In the genomic region with DNA sequence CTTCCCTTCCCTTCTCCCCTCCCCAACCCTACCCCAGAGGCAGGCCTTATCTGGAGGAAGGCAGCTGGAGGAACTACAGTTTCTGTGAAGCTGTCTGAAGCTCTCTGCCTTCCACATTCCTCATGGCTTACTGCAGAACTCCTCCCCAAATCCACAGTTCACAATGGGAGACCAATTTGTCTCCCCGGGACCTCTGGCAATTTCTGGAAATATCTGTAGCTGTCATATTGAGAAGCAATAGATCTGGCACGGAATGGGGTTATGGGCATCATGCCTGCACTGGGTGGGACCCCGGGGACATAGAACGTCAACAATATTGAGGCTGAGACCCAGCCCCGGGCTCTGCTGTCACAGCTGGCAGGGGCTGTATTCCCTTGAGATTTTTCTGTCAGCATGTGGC, we compare ENCODE assay signal across 9 mouse cellular contexts. TPM values are rescaled to one million over a fixed set of nuclear protein-coding genes. Genes with fewer than 3 reads are reported as not detected.
A peak's percentile ranks its signal among the peaks of the same experiment; 100 is the strongest.
DNase-seq lines count a peak whose midpoint lies in the region; ATAC-seq and TF ChIP-seq lines count a peak whose summit lies in the region.
"Had no signal": no experiment of that assay in that cellular context is flagged by ENCODE, and none has a peak within 500 bp of the region (broad histone marks: within the 10 kb centered on the region; RNA-seq: fewer than 3 reads in every experiment).

No protein-coding gene starts in this region.

- no peak overlapping the region for H3K9ac ChIP-seq in kidney, postnatal 0 days (ENCODE audit: low read depth, low read length)
- no peak overlapping the region for H3K9ac ChIP-seq in heart, embryonic 14.5 days (ENCODE audit: low read length)

- TF ChIP-seq CTCF in kidney, postnatal 0 days (IDR thresholded peaks at IDR 0.05; ENCODE audit: low read depth): no peak
- no peak for TF ChIP-seq CTCF in left cerebral cortex, adult 2 months (IDR thresholded peaks at IDR 0.05)

- H3K4me1 ChIP-seq in kidney, postnatal 0 days (replicated peaks; ENCODE audit: insufficient read depth, low read length): peaks cover 6% of the 10 kb centered on the region; the same call in 1 of the 2 replicates
- H3K4me1 ChIP-seq in embryonic facial prominence, embryonic 10.5 days: peaks cover 21% of the 10 kb centered on the region
- H3K4me1 ChIP-seq in heart, embryonic 14.5 days (ENCODE audit: control insufficient read depth in 2 of 2, insufficient read depth in 2 of 2, low read length in 2 of 2): peaks cover 11 to 14% of the 10 kb centered on the region in 2 experiments

- H3K27me3 ChIP-seq in kidney, postnatal 0 days (ENCODE audit: insufficient read depth, low read length): no peaks in the 10 kb centered on the region
- H3K27me3 ChIP-seq in embryonic facial prominence, embryonic 10.5 days (replicated peaks; ENCODE audit: low read depth, poor library complexity, severe bottlenecking): no peaks in the 10 kb centered on the region
- no peaks in the 10 kb centered on the region for H3K27me3 ChIP-seq in heart, embryonic 14.5 days (ENCODE audit: control insufficient read depth, insufficient read depth, low read length)

- intact Hi-C loops in left cerebral cortex, adult 2 months (cut with DNase I): no loop called here

- H3K4me3 ChIP-seq in kidney, postnatal 0 days (replicated peaks; ENCODE audit: low read depth, low read length): no peak overlapping the region
- H3K4me3 ChIP-seq in embryonic facial prominence, embryonic 10.5 days: no peak overlapping the region
- H3K4me3 ChIP-seq in heart, embryonic 14.5 days (ENCODE audit: control insufficient read depth in 1 of 2, insufficient read depth in 1 of 2, low read depth in 1 of 2, low read length in 2 of 2): no peak overlapping the region
- no peak overlapping the region for H3K4me3 ChIP-seq in left cerebral cortex, adult 2 months

- ATAC-seq in kidney, postnatal 0 days (replicated peaks; ENCODE audit: low FRiP score, low read depth): no peak
- ATAC-seq in heart, embryonic 14.5 days (ENCODE audit: insufficient number of reproducible peaks, insufficient read depth, low FRiP score, low read depth): no peak

- H3K9me3 ChIP-seq in kidney, postnatal 0 days (replicated peaks; ENCODE audit: low read length): no peaks in the 10 kb centered on the region
- no peaks in the 10 kb centered on the region for H3K9me3 ChIP-seq in embryonic facial prominence, embryonic 10.5 days
- H3K9me3 ChIP-seq in heart, embryonic 14.5 days (ENCODE audit: control insufficient read depth, low read length): no peaks in the 10 kb centered on the region

- H3K36me3 ChIP-seq in kidney, postnatal 0 days (ENCODE audit: insufficient read depth, low read length): no peaks in the 10 kb centered on the region
- H3K36me3 ChIP-seq in embryonic facial prominence, embryonic 10.5 days (replicated peaks): no peaks in the 10 kb centered on the region
- no peaks in the 10 kb centered on the region for H3K36me3 ChIP-seq in heart, embryonic 14.5 days (ENCODE audit: control insufficient read depth, insufficient read depth, low read length)

- no peak overlapping the region; the same call in none of the 2 replicates for H3K27ac ChIP-seq in kidney, postnatal 0 days
- peak overlapping the region; percentile 44 for H3K27ac ChIP-seq in embryonic facial prominence, embryonic 10.5 days (replicated peaks)
- H3K27ac ChIP-seq in heart, embryonic 14.5 days (replicated peaks in 1 of 2; ENCODE audit: control insufficient read depth in 1 of 2, insufficient read depth in 1 of 2, low read depth in 2 of 2, low read length in 2 of 2): peak overlapping the region; percentile 55 to 70
- H3K27ac ChIP-seq in left cerebral cortex, adult 2 months: no peak overlapping the region

- WGBS in kidney, postnatal 0 days: 68% methylated on average over 5 of the region's 5 CpGs
- 70% methylated on average over 5 of the region's 5 CpGs for WGBS in embryonic facial prominence, embryonic 10.5 days
- 35% methylated on average over 5 of the region's 5 CpGs for WGBS in heart, embryonic 14.5 days

- DNase-seq in kidney, postnatal 0 days (ENCODE audit: low spot score): peak; percentile 73
- no peak for DNase-seq in kidney, adult 9 months
- DNase-seq in embryonic facial prominence, embryonic 10.5 days (ENCODE audit: low spot score): no peak
- DNase-seq in lung, postnatal 14 days: peak; percentile 31
- no peak for DNase-seq in left cerebral cortex, adult 2 months (ENCODE audit: extremely low spot score in 1 of 2, low spot score in 2 of 2)
- DNase-seq in right cerebral cortex, postnatal 36 days (ENCODE audit: low spot score in 2 of 2): no peak
- no peak for DNase-seq in cerebellum, adult 8-10 months

- no peak overlapping the region for H3K4me2 ChIP-seq in kidney, postnatal 0 days (ENCODE audit: low read length)
- peak overlapping the region; percentile 24; the same call in 1 of the 2 replicates for H3K4me2 ChIP-seq in heart, embryonic 14.5 days (ENCODE audit: low read length)

RNA-seq across cellular contexts. Expression of a gene that starts 16.6 kb away (rescaled TPM):
- 0.36 TPM in 1 of 2 replicates, not detected in the other for polyA plus RNA-seq in kidney, postnatal 0 days (2015; fragmentation: Nextera tagmentation; extraction: Ambion mirVana)
- polyA plus RNA-seq in embryonic facial prominence, embryonic 10.5 days (2016; fragmentation: Nextera tagmentation; extraction: Ambion mirVana): not detected in 2 replicates
- polyA plus RNA-seq in heart, embryonic 14.5 days (2014; fragmentation: Nextera tagmentation; extraction: Ambion mirVana): not detected in 2 replicates
- not detected for total RNA-seq in left cerebral cortex, adult 2 months (2021)
- total RNA-seq: layer of hippocampus, postnatal 14 days had no signal

RNA-seq across cellular contexts. Expression of a gene that starts 31.1 kb away (rescaled TPM):
- polyA plus RNA-seq in kidney, postnatal 0 days (2015; fragmentation: Nextera tagmentation; extraction: Ambion mirVana): 3.8 and 4.6 TPM in 2 replicates
- 12.4 and 13.7 TPM in 2 replicates for polyA plus RNA-seq in embryonic facial prominence, embryonic 10.5 days (2016; fragmentation: Nextera tagmentation; extraction: Ambion mirVana)
- 5.3 and 5.7 TPM in 2 replicates for polyA plus RNA-seq in heart, embryonic 14.5 days (2014; fragmentation: Nextera tagmentation; extraction: Ambion mirVana)
- under 1 TPM; 0.61 to 0.77 TPM for total RNA-seq in left cerebral cortex, adult 2 months (2021)

Comparison
In these comparisons a context has a peak if more than half of its experiments do, and no peak if none do; other contexts are left out.
1. DNase-seq: peak in kidney, postnatal 0 days (single experiment) and lung, postnatal 14 days (single experiment); none in kidney, adult 9 months (single experiment), embryonic facial prominence, embryonic 10.5 days (single experiment), left cerebral cortex, adult 2 months (0 of 2), right cerebral cortex, postnatal 36 days (0 of 2) and cerebellum, adult 8-10 months (single experiment).
2. H3K27ac ChIP-seq: peak in embryonic facial prominence, embryonic 10.5 days (single experiment) and heart, embryonic 14.5 days (2 of 2); none in kidney, postnatal 0 days (single experiment) and left cerebral cortex, adult 2 months (single experiment).